Mouse (Mus musculus) central nervous system, embryonic 11.5 days (tissue): ENCODE results near the gene Gm7138. TPM values are rescaled to one million over a fixed set of nuclear protein-coding genes. Genes with fewer than 3 reads are reported as not detected.

Experiments
- polyA plus RNA-seq: library from polyadenylated mRNA; depleted of rRNA; stranded (reverse); fragments of >200 nt; gene quantifications from 2 replicates; pipeline ENCODE4 v1.2.3, GENCODE M21; 2012; rRNA removed

Gm7138 gene
- not detected in 2 replicates for polyA plus RNA-seq

DNA sequence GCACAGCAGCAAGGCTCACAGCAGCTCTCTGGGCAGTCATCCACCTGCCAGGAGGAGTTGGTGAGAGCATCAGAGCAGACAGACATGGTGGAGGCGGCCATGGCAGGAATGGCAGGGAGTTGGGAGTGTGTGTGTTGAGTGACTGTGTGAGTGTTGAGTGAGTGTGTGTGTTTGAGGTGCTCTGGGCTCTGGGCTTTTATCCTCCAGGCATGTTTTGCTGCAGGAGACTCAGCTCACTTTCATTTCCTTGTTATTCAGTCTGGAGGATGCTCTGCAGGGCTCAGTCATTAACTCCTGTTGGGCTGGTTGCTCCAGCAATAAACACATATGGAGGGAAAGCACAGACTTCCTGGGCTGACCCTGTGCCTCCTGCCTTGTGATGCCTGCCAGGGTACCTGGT is at the start of gene Gm7138:
Gene Gm7138, minus strand, starts transcription at position 101 of the 400 bp plus-strand sequence.

DNA sequence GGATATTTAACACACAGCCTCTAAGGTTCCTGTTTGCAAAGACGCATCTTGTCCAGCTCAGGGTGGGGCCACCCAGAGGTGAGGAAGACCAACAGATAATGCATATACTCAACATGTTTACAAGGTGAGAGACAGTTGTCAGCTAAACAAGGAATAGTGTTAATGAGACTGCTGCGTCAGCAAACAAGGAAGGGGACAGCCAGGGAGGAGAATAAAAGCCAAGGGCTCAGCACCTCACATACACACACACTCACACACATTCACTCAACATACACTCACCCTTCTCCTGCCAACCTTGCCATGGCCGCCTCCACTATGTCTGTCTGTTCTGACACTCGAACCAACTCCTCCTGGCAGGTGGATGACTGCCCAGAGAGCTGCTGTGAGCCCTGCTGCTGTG is 37.6 kb upstream of the Gm7138 start, which contains the start of gene Gm2696:
Gene Gm2696, plus strand, starts transcription at position 301 of the 400 bp plus-strand sequence.

DNA sequence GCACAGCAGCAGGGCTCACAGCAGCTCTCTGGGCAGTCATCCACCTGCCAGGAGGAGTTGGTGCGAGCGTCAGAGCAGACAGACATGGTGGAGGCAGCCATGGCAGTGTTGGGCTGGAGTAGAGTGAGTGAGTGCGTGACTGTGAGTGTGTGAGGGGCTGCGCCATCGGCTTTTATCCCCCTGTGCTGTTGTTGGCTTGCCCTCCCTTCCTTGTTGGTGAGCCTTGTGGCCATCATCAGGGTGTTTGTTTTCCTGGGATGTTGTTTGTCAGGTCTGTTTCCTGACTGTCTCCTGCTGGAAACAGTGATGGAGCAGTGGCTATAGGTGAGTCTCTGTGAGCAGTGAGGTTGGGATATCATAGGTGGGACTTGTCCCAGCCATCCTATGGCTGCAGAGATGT is 35.0 kb upstream of the Gm7138 start, which contains the start of gene Gm9507:
Gene Gm9507, minus strand, starts transcription at position 101 of the 400 bp plus-strand sequence.

DNA sequence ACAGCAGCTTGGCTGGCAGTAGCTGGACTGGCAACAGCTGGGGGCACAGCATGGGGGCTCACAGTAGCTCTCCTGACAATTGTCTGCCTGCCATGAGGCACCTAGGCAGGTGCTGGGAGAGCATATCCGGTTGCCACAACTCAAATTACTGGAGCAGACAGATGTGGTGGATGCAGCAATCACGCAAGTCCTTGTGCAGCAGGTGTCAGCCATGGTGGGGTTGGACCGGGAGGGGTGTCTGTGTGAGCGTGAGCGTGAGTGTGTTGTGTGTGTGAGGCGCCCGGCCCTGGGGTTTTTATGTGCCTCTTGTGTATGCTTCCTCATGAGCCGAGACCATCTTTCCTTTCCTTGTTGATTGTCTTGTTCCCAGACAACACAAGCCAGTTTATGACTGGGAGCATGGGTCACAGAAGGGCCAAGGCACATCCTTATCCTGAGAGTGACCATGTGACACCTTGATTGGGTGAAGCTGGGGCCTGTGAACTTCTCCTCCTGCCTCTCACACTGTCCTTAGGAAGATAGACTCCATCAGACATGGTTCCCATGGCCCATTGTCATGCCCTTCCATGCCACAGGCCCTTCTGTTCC is 22.3 kb upstream of the Gm7138 start, which contains the start of gene Gm19668:
Gene Gm19668, minus strand, starts transcription at position 213 of the 588 bp plus-strand sequence.

DNA sequence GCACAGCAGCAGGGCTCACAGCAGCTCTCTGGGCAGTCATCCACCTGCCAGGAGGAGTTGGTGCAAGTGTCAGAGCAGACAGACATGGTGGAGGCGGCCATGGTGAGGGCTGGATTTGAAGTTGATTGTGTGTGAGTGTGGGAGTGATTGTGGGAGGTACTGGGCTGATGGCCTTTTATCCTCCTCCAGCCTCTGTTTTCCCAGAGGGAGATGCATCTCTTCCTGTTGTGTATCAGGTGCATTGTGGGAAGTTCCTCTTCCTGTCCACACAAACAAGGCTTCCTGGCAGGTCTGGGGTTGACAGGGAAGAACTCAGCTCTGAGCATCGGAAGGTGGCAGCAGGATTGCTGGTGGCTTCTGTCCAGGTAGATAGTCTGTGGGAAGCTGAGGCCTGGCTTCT is 18.2 kb upstream of the Gm7138 start, which contains the start of gene Gm9639:
Gene Gm9639, minus strand, starts transcription at position 101 of the 400 bp plus-strand sequence.

DNA sequence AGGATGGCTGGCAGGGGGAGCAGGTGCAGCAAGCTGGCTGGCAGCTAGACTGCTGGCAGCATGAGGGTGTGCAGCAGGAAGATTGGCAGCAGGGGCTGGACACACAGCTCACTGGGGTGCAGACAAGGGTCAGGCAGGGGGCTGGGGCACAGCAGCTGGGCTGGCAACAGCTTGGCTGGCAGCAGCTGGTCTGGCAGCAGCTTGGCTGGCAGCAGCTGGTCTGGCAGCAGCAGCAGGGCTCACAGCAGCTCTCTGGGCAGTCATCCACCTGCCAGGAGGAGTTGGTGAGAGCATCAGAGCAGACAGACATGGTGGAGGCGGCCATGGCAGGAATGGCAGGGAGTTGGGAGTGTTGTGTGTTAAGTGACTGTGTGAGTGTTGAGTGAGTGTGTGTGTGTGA is 11.1 kb upstream of the Gm7138 start, which contains the start of gene Gm7137:
Gene Gm7137, minus strand, starts transcription at position 325 of the 400 bp plus-strand sequence.

DNA sequence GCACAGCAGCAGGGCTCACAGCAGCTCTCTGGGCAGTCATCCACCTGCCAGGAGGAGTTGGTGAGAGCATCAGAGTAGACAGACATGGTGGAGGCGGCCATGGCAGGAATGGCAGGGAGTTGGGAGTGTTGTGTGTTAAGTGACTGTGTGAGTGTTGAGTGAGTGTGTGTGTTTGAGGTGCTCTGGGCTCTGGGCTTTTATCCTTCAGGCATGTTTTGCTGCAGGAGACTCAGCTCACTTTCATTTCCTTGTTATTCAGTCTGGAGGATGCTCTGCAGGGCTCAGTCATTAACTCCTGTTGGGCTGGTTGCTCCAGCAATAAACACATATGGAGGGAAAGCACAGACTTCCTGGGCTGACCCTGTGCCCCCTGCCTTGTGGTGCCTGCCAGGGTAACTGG is 5.7 kb upstream of the Gm7138 start, which contains the start of gene Gm3250:
Gene Gm3250, minus strand, starts transcription at position 101 of the 400 bp plus-strand sequence.

DNA sequence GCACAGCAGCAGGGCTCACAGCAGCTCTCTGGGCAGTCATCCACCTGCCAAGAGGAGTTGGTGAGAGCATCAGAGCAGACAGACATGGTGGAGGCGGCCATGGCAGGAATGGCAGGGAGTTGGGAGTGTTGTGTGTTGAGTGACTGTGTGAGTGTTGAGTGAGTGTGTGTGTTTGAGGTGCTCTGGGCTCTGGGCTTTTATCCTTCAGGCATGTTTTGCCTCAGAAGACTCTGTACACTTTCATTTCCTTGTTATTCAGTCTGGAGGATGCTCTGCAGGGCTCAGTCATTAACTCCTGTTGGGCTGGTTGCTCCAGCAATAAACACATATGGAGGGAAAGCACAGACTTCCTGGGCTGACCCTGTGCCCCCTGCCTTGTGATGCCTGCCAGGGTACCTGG is 5.5 kb downstream of the Gm7138 start, which contains the start of gene Gm3238:
Gene Gm3238, minus strand, starts transcription at position 101 of the 400 bp plus-strand sequence.

DNA sequence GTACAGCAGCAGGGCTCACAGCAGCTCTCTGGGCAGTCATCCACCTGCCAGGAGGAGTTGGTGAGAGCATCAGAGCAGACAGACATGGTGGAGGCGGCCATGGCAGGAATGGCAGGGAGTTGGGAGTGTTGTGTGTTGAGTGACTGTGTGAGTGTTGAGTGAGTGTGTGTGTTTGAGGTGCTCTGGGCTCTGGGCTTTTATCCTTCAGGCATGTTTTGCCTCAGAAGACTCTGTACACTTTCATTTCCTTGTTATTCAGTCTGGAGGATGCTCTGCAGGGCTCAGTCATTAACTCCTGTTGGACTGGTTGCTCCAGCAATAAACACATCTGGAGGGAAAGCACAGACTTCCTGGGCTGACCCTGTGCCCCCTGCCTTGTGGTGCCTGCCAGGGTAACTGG is 17.2 kb downstream of the Gm7138 start, which contains the start of gene Gm3233:
Gene Gm3233, minus strand, starts transcription at position 101 of the 400 bp plus-strand sequence.

DNA sequence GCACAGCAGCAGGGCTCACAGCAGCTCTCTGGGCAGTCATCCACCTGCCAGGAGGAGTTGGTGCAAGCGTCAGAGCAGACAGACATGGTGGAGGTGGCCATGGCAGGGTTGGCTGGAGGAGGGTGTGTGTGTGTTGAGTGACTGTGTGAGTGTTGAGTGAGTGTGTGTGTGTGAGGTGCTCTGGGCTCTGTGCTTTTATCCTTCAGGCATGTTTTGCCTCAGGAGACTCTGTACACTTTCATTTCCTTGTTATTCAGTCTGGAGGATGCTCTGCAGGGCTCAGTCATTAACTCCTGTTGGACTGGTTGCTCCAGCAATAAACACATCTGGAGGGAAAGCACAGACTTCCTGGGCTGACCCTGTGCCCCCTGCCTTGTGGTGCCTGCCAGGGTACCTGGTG is 25.5 kb downstream of the Gm7138 start, which contains the start of gene Gm9736:
Gene Gm9736, minus strand, starts transcription at position 101 of the 400 bp plus-strand sequence.

DNA sequence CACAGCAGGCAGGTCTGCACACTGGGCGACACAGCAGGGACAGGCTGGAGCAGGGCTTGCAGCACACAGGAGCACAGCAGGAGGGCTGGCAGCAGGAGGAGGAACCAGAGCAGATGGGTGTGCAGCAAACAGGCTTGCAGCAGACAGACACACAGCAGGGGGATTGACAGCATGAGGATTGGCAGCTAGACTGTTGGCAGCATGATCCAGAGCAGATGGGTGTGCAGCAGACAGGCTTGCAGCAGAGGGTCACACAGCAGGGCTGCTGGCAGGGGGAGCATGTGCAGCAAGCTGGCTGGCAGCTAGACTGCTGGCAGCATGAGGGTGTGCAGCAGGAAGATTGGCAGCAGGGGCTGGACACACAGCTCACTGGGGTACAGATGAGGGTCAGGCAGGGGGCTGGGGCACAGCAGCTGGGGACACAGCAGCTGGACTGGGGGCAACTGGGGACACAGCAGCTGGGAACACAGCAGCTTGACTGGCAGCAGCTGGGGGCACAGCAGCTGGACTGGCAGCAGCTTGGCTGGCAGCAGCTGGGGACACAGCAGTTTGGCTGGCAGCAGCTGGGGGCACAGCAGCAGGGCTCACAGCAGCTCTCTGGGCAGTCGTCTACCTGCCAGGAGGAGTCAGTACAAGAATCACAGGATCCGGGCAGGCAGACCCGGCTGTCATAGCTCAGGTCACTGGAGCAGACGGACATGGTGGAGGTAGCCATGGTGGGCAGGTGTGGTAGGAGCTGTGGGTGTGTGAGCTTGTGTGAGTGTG is 34.6 kb downstream of the Gm7138 start, which contains the start of gene Gm18596:
Gene Gm18596, minus strand, starts transcription at position 715 of the 765 bp plus-strand sequence.

Other genes starting within 250 kb of the Gm7138 start
- gene Itgb2, start 246.7 kb downstream of the Gm7138 start, polyA plus RNA-seq, result 1.3 and 1.8 TPM in 2 replicates
- gene Pttg1ip, start 195.2 kb downstream of the Gm7138 start, polyA plus RNA-seq, result 66.2 and 75.4 TPM in 2 replicates
- 343 and 431 TPM in 2 replicates for gene Sumo3, start 170.8 kb downstream of the Gm7138 start, polyA plus RNA-seq
- gene Gm49325, start 170.7 kb downstream of the Gm7138 start, polyA plus RNA-seq, result 75.0 and 115 TPM in 2 replicates
- 58.8 and 134 TPM in 2 replicates for gene Ube2g2, start 154.7 kb downstream of the Gm7138 start, polyA plus RNA-seq
- 0.92 and 1.3 TPM in 2 replicates for gene Tspear, start 90.4 kb downstream of the Gm7138 start, polyA plus RNA-seq
- gene Gm19402, start 86.2 kb downstream of the Gm7138 start, polyA plus RNA-seq, result not detected in 2 replicates
- not detected in 2 replicates for gene Gm9508, start 79.7 kb downstream of the Gm7138 start, polyA plus RNA-seq
- not detected in 2 replicates for gene Gm10272, start 70.3 kb downstream of the Gm7138 start, polyA plus RNA-seq
- gene Gm10024, start 65.5 kb downstream of the Gm7138 start, polyA plus RNA-seq, result not detected in 2 replicates
- gene Gm10142, start 61.1 kb downstream of the Gm7138 start, polyA plus RNA-seq, result not detected in 2 replicates
- not detected in 2 replicates for gene Krtap12-1, start 56.3 kb downstream of the Gm7138 start, polyA plus RNA-seq
- gene Gm10100, start 50.5 kb downstream of the Gm7138 start, polyA plus RNA-seq, result not detected in 2 replicates
- gene Gm18596, start 34.3 kb downstream of the Gm7138 start, polyA plus RNA-seq, result not detected in 2 replicates
- gene Gm9736, start 25.6 kb downstream of the Gm7138 start, polyA plus RNA-seq, result not detected in 2 replicates
- gene Gm3233, start 17.3 kb downstream of the Gm7138 start, polyA plus RNA-seq, result not detected in 2 replicates
- not detected in 2 replicates for gene Gm3238, start 5.6 kb downstream of the Gm7138 start, polyA plus RNA-seq
- not detected in 2 replicates for gene Gm3250, start 5.6 kb upstream of the Gm7138 start, polyA plus RNA-seq
- not detected in 2 replicates for gene Gm7137, start 11.3 kb upstream of the Gm7138 start, polyA plus RNA-seq
- gene Gm9639, start 18.1 kb upstream of the Gm7138 start, polyA plus RNA-seq, result not detected in 2 replicates
- gene Gm19668, start 22.2 kb upstream of the Gm7138 start, polyA plus RNA-seq, result not detected in 2 replicates
- 0.08 TPM in 1 of 2 replicates, not detected in the other for gene Gm9507, start 34.9 kb upstream of the Gm7138 start, polyA plus RNA-seq
- gene Gm2696, start 37.7 kb upstream of the Gm7138 start, polyA plus RNA-seq, result not detected in 2 replicates
- not detected in 2 replicates for gene Krtap10-4, start 50.2 kb upstream of the Gm7138 start, polyA plus RNA-seq
- not detected in 2 replicates for gene Krtap10-10, start 59.0 kb upstream of the Gm7138 start, polyA plus RNA-seq
- not detected in 2 replicates for gene Gm36176, start 69.9 kb upstream of the Gm7138 start, polyA plus RNA-seq
- 0.06 TPM in 1 of 2 replicates, not detected in the other for gene Gm10318, start 75.9 kb upstream of the Gm7138 start, polyA plus RNA-seq
- gene Gm3285, start 85.0 kb upstream of the Gm7138 start, polyA plus RNA-seq, result not detected in 2 replicates
- 2.4 and 3.4 TPM in 2 replicates for gene Lrrc3, start 125.6 kb upstream of the Gm7138 start, polyA plus RNA-seq
- gene Trpm2, start 193.6 kb upstream of the Gm7138 start, polyA plus RNA-seq, result 0.83 and 1.2 TPM in 2 replicates
- 38.5 and 61.8 TPM in 2 replicates for gene 1810043G02Rik, start 201.6 kb upstream of the Gm7138 start, polyA plus RNA-seq
- 104 and 106 TPM in 2 replicates for gene Pfkl, start 233.1 kb upstream of the Gm7138 start, polyA plus RNA-seq